Mouse (Mus musculus) midbrain, embryonic 11.5 days (tissue): ENCODE data around the gene Ttc16. TPM values are rescaled to one million over a fixed set of nuclear protein-coding genes. Genes with fewer than 3 reads are reported as not detected.

Experiments
- ATAC-seq: fragments of 200-750 bp; cut with Nextera tagmentation; 2 replicates; pipeline ENCODE4 v1.8.0; 2017; ENCODE audit warnings: moderate TSS enrichment, moderate library complexity; ENCODE audit not compliant: low FRiP score
- DNase-seq: peaks from one replicate; pipeline ENCODE4 v3.0.0; 2015; ENCODE audit warnings: low spot score; ENCODE audit errors: missing footprints
- H3K27ac ChIP-seq: fragments of 300-500 bp; sonication (generic); 2 replicates; pipeline ENCODE4 v1.5.1; 2014; ENCODE audit warnings: low read depth, low read length
- H3K27me3 ChIP-seq: fragments of 300-500 bp; sonication (generic); 2 replicates; pipeline ENCODE4 v1.6.1; 2014; ENCODE audit warnings: mild to moderate bottlenecking, low read length, moderate library complexity, mixed read lengths; ENCODE audit not compliant: control insufficient read depth, insufficient read depth
- H3K36me3 ChIP-seq: fragments of 300-500 bp; sonication (generic); 2 replicates; pipeline ENCODE4 v1.6.1; 2014; ENCODE audit warnings: mild to moderate bottlenecking, low read length, moderate library complexity, mixed read lengths; ENCODE audit not compliant: control insufficient read depth, insufficient read depth
- H3K4me1 ChIP-seq: fragments of 300-500 bp; sonication (generic); 2 replicates; pipeline ENCODE4 v1.6.1; 2014; ENCODE audit warnings: low read length; ENCODE audit not compliant: control insufficient read depth, insufficient read depth
- H3K4me2 ChIP-seq: fragments of 300-500 bp; sonication (generic); 2 replicates; pipeline ENCODE4 v1.6.1; 2014; ENCODE audit warnings: mild to moderate bottlenecking, moderate library complexity
- H3K4me3 ChIP-seq: fragments of 300-500 bp; sonication (generic); 2 replicates; pipeline ENCODE4 v1.5.1; 2014; ENCODE audit warnings: low read depth, low read length
- H3K9ac ChIP-seq: fragments of 300-500 bp; sonication (generic); 2 replicates; pipeline ENCODE4 v1.6.1; 2014; ENCODE audit warnings: low read length
- H3K9me3 ChIP-seq: fragments of 300-500 bp; sonication (generic); 2 replicates; pipeline ENCODE4 v1.6.1; 2016; ENCODE audit warnings: low read length; ENCODE audit not compliant: control insufficient read depth
- WGBS: fragments of 180-500 bp; shearing (Covaris S2); extraction: QIAGEN DNeasy Blood & Tissue Kit; methylation state at CpG from one replicate; pipeline ENCODE4 v1.1.7; 2014; 5-methylcytosine and 5-hydroxymethylcytosine counted together
- polyA plus RNA-seq: library from polyadenylated mRNA; unstranded; fragments of >200 nt; fragmentation: Nextera tagmentation; extraction: Ambion mirVana; gene quantifications from 2 replicates; pipeline ENCODE4 v1.2.1, GENCODE M21; 2014

Ttc16 gene
- polyA plus RNA-seq, 1 experiment from 2014 or later: 0.30 TPM

GRCm38 (mm10) chr2:32757056-32757845 lies 18.2 kb downstream of the Ttc16 start, which contains the start of gene Tor2a:
Gene Tor2a (plus strand): TSS chr2:32757234.
- peak within 1 kb of the TSS; percentile 54 for H3K4me2 ChIP-seq
- H3K27me3 ChIP-seq: 0 out of 2 replicates have a peak, but pooled peaks cover 2% of the 10 kb centered on the region
- H3K36me3 ChIP-seq: peaks cover 4% of the 10 kb centered on the region; the same call in 1 of the 2 replicates
- ATAC-seq: peak; percentile 93
- no peaks in the 10 kb centered on the region for H3K9me3 ChIP-seq
- peak within 1 kb of the TSS; percentile 81 for H3K9ac ChIP-seq
- H3K27ac ChIP-seq: peak within 1 kb of the TSS; percentile 75
- under 1% methylated on average over 66 of the region's 66 CpGs for WGBS
- DNase-seq: peak; percentile 99
- H3K4me1 ChIP-seq: peaks cover 7% of the 10 kb centered on the region; the same call in 1 of the 2 replicates
- peak within 1 kb of the TSS; percentile 61 for H3K4me3 ChIP-seq

GRCm38 (mm10) chr2:32756674-32757055 lies 18.8 kb downstream of the Ttc16 start:
- peaks cover 3% of the 10 kb centered on the region; the same call in 1 of the 2 replicates for H3K36me3 ChIP-seq
- peak overlapping the region; percentile 23; the same call in 1 of the 2 replicates for H3K4me2 ChIP-seq

GRCm38 (mm10) chr2:32752181-32752580 lies 23.3 kb downstream of the Ttc16 start:
- Histone ChIP-seq H3K4me1 (peaks cover 21% of the 10 kb centered on the region), H3K4me2 (peak overlapping the region; percentile 44; the same call in 1 of the 2 replicates), H3K36me3 (peaks cover 4% of the 10 kb centered on the region), H3K9ac (no peak overlapping the region; the same call in 1 of the 2 replicates), H3K27ac (peak overlapping the region; percentile 64; the same call in 1 of the 2 replicates), H3K27me3 (0 out of 2 replicates have a peak, but pooled peaks cover 2% of the 10 kb centered on the region), H3K4me3 (peak overlapping the region; percentile 24; the same call in 1 of the 2 replicates), H3K9me3 (no peaks in the 10 kb centered on the region)
- ATAC-seq: no peak
- 65% methylated on average over 10 of the region's 10 CpGs for WGBS
- no peak for DNase-seq

More at GRCm38 (mm10) chr2:32756674-32757055, 18.8 kb downstream of the Ttc16 start:
- Histone ChIP-seq H3K9me3 (no peaks in the 10 kb centered on the region), H3K9ac (no peak overlapping the region), H3K4me3 (no peak overlapping the region), H3K27ac (no peak overlapping the region), H3K4me1 (peaks cover 12% of the 10 kb centered on the region), H3K27me3 (0 out of 2 replicates have a peak, but pooled peaks cover 2% of the 10 kb centered on the region)
- ATAC-seq (peak; percentile 31; the same call in 1 of the 2 replicates), DNase-seq (no peak)
- 33% methylated on average over 6 of the region's 6 CpGs for WGBS

- Histone ChIP-seq H3K36me3 (peaks cover 6% of the 10 kb centered on the region), H3K4me1 (peaks cover 18% of the 10 kb centered on the region), H3K9me3 (no peaks in the 10 kb centered on the region), H3K9ac (peak overlapping the region; percentile 41; the same call in 1 of the 2 replicates), H3K27me3 (0 out of 2 replicates have a peak, but pooled peaks cover 2% of the 10 kb centered on the region), H3K27ac (peak overlapping the region; percentile 64), H3K4me2 (peak overlapping the region; percentile 44), H3K4me3 (peak overlapping the region; percentile 24)
- 20% methylated on average over 9 of the region's 10 CpGs for WGBS
- no peak for ATAC-seq
- DNase-seq: peak; percentile 86
These were observed 23.8 kb downstream of the Ttc16 start for GRCm38 (mm10) chr2:32751665-32752033.

- Histone ChIP-seq H3K4me1 (peaks cover 18% of the 10 kb centered on the region), H3K27me3 (0 out of 2 replicates have a peak, but pooled peaks cover 2% of the 10 kb centered on the region), H3K4me2 (peak overlapping the region; percentile 44), H3K27ac (peak overlapping the region; percentile 64), H3K9me3 (no peaks in the 10 kb centered on the region), H3K9ac (peak overlapping the region; percentile 41; the same call in 1 of the 2 replicates), H3K4me3 (peak overlapping the region; percentile 24), H3K36me3 (peaks cover 7% of the 10 kb centered on the region)
- 6% methylated on average over 31 of the region's 31 CpGs for WGBS
- ATAC-seq (peak; percentile 88), DNase-seq (peak; percentile 98)
These were observed 24.4 kb downstream of the Ttc16 start for GRCm38 (mm10) chr2:32750887-32751664.

- Histone ChIP-seq H3K9me3 (no peaks in the 10 kb centered on the region), H3K4me1 (peaks cover 18% of the 10 kb centered on the region), H3K4me2 (no peak overlapping the region), H3K27me3 (0 out of 2 replicates have a peak, but pooled peaks cover 2% of the 10 kb centered on the region), H3K9ac (no peak overlapping the region), H3K27ac (0 out of 2 replicates have a peak overlapping the region, but pooled peaks have one; percentile 1), H3K36me3 (peaks cover 9% of the 10 kb centered on the region), H3K4me3 (no peak overlapping the region)
- ATAC-seq: no peak
- whole genome bisulfite sequencing: 71% methylated on average over 7 of the region's 7 CpGs
- DNase-seq: no peak
These were observed 25.2 kb downstream of the Ttc16 start for GRCm38 (mm10) chr2:32750199-32750598.

- Histone ChIP-seq H3K9me3 (no peaks in the 10 kb centered on the region), H3K4me3 (no peak overlapping the region), H3K27ac (no peak overlapping the region), H3K36me3 (peaks cover 9% of the 10 kb centered on the region), H3K9ac (no peak overlapping the region), H3K4me1 (peaks cover 18% of the 10 kb centered on the region), H3K27me3 (0 out of 2 replicates have a peak, but pooled peaks cover 2% of the 10 kb centered on the region), H3K4me2 (no peak overlapping the region)
- ATAC-seq (no peak), DNase-seq (no peak)
- 88% methylated on average over 16 of the region's 16 CpGs for WGBS
These were observed 26.4 kb downstream of the Ttc16 start for GRCm38 (mm10) chr2:32749082-32749481.

GRCm38 (mm10) chr2:32744272-32744982 lies 31.0 kb downstream of the Ttc16 start:
- no peak overlapping the region for H3K9ac ChIP-seq
- peaks cover 2% of the 10 kb centered on the region for H3K27me3 ChIP-seq
- no peak overlapping the region for H3K27ac ChIP-seq
- peaks cover 9% of the 10 kb centered on the region for H3K36me3 ChIP-seq
- no peak for ATAC-seq
- H3K4me1 ChIP-seq: peaks cover 22% of the 10 kb centered on the region
- DNase-seq: no peak
- no peak overlapping the region for H3K4me3 ChIP-seq
- 78% methylated on average over 15 of the region's 15 CpGs for WGBS
- no peaks in the 10 kb centered on the region for H3K9me3 ChIP-seq
- no peak overlapping the region for H3K4me2 ChIP-seq
